Mouse (Mus musculus) intestine, embryonic 15.5 days (tissue): Measurements from ENCODE around the gene Copb2. TPM values are rescaled to one million over a fixed set of nuclear protein-coding genes. Genes with fewer than 3 reads are reported as not detected.

ENCODE experiments used
- ATAC-seq: fragments of 200-750 bp; cut with Nextera tagmentation; 2 replicates; pipeline ENCODE4 v1.8.0; 2017; ENCODE audit warnings: moderate TSS enrichment, moderate library complexity
- H3K27ac ChIP-seq: fragments of 300-500 bp; sonication (generic); 2 replicates; pipeline ENCODE4 v1.5.1; 2015; ENCODE audit warnings: mild to moderate bottlenecking, inconsistent platforms
- H3K27me3 ChIP-seq: fragments of 300-500 bp; sonication (generic); replicated peaks from 2 replicates; pipeline ENCODE4 v1.6.1; 2015; ENCODE audit warnings: inconsistent platforms
- H3K36me3 ChIP-seq: fragments of 300-500 bp; sonication (generic); 2 replicates; pipeline ENCODE4 v1.6.1; 2015; ENCODE audit warnings: inconsistent platforms
- H3K4me1 ChIP-seq: fragments of 300-500 bp; sonication (generic); replicated peaks from 2 replicates; pipeline ENCODE4 v1.6.1; 2015; ENCODE audit warnings: inconsistent platforms
- H3K4me2 ChIP-seq: fragments of 300-500 bp; sonication (generic); replicated peaks from 2 replicates; pipeline ENCODE4 v1.6.1; 2015; ENCODE audit warnings: mild to moderate bottlenecking, inconsistent platforms
- H3K4me3 ChIP-seq: fragments of 300-500 bp; sonication (generic); replicated peaks from 2 replicates; pipeline ENCODE4 v1.5.1; 2015; ENCODE audit warnings: inconsistent platforms
- H3K9ac ChIP-seq: fragments of 300-500 bp; sonication (generic); 2 replicates; pipeline ENCODE4 v1.6.1; 2015; ENCODE audit warnings: inconsistent platforms
- H3K9me3 ChIP-seq: fragments of 300-500 bp; sonication (generic); 2 replicates; pipeline ENCODE4 v1.6.1; 2016; ENCODE audit warnings: inconsistent platforms
- WGBS: fragments of 180-500 bp; shearing (Covaris S2); methylation state at CpG from one replicate; pipeline ENCODE4 v1.1.7; 2015; 5-methylcytosine and 5-hydroxymethylcytosine counted together
- polyA plus RNA-seq: library from polyadenylated mRNA; unstranded; fragments of >200 nt; fragmentation: Nextera tagmentation; extraction: Ambion mirVana; gene quantifications from 2 replicates; pipeline ENCODE4 v1.2.1, GENCODE M21; 2015

The Copb2 gene
- polyA plus RNA-seq, 1 experiment from 2014 or later = 156 TPM

- H3K36me3 ChIP-seq = no peaks in the 10 kb centered on the region
- H3K4me3 ChIP-seq = no peak overlapping the region
- no peak overlapping the region for H3K9ac ChIP-seq
- H3K9me3 ChIP-seq = no peaks in the 10 kb centered on the region
- H3K27me3 ChIP-seq = no peaks in the 10 kb centered on the region
- H3K4me1 ChIP-seq = no peaks in the 10 kb centered on the region
- WGBS = 84% methylated on average over 3 of the region's 3 CpGs
- no peak overlapping the region for H3K4me2 ChIP-seq
- ATAC-seq = no peak
- no peak overlapping the region for H3K27ac ChIP-seq
Measured at GRCm38 (mm10) chr9:98544042-98544441, 19.5 kb upstream of the Copb2 start.

- no peaks in the 10 kb centered on the region for H3K9me3 ChIP-seq
- H3K4me1 ChIP-seq = no peaks in the 10 kb centered on the region
- peaks cover 54% of the 10 kb centered on the region for H3K36me3 ChIP-seq
- no peaks in the 10 kb centered on the region for H3K27me3 ChIP-seq
- H3K27ac ChIP-seq = no peak overlapping the region
- H3K4me3 ChIP-seq = no peak overlapping the region
- ATAC-seq = no peak
- H3K9ac ChIP-seq = no peak overlapping the region
- H3K4me2 ChIP-seq = no peak overlapping the region
- 85% methylated on average over 4 of the region's 4 CpGs for WGBS
Measured at GRCm38 (mm10) chr9:98583852-98584251, 20.3 kb downstream of the Copb2 start.

- no peaks in the 10 kb centered on the region for H3K9me3 ChIP-seq
- no peaks in the 10 kb centered on the region for H3K27me3 ChIP-seq
- WGBS = 79% methylated on average over 6 of the region's 6 CpGs
- no peak overlapping the region for H3K27ac ChIP-seq
- H3K4me3 ChIP-seq = no peak overlapping the region
- H3K4me1 ChIP-seq = peaks cover 10% of the 10 kb centered on the region
- H3K9ac ChIP-seq = no peak overlapping the region
- H3K4me2 ChIP-seq = peak overlapping the region; percentile 86
- 0 out of 2 replicates have a peak, but pooled peaks cover 6% of the 10 kb centered on the region for H3K36me3 ChIP-seq
- no peak for ATAC-seq
Measured at GRCm38 (mm10) chr9:98600094-98600493, 36.6 kb downstream of the Copb2 start.

- under 1% methylated on average over 44 of the region's 44 CpGs for WGBS
- ATAC-seq = peak; percentile 97
- Histone ChIP-seq H3K9ac (peak within 1 kb of the TSS; percentile 86), H3K4me1 (peaks cover 10% of the 10 kb centered on the region), H3K27ac (peak within 1 kb of the TSS; percentile 45; the same call in 1 of the 2 replicates), H3K36me3 (0 out of 2 replicates have a peak, but pooled peaks cover 4% of the 10 kb centered on the region), H3K9me3 (no peaks in the 10 kb centered on the region), H3K27me3 (no peaks in the 10 kb centered on the region), H3K4me3 (peak within 1 kb of the TSS; percentile 82), H3K4me2 (peak within 1 kb of the TSS; percentile 86)
Measured at GRCm38 (mm10) chr9:98601156-98601836, 37.8 kb downstream of the Copb2 start, which contains the start of gene Mrps22. Gene Mrps22, minus strand, starts transcription at chr9:98601660.

- H3K4me2 ChIP-seq = peak overlapping the region; percentile 86
- peak overlapping the region; percentile 32; the same call in 1 of the 2 replicates for H3K9ac ChIP-seq
- peaks cover 10% of the 10 kb centered on the region for H3K4me1 ChIP-seq
- H3K36me3 ChIP-seq = no peaks in the 10 kb centered on the region
- H3K4me3 ChIP-seq = peak overlapping the region; percentile 82
- no peaks in the 10 kb centered on the region for H3K9me3 ChIP-seq
- no peak overlapping the region for H3K27ac ChIP-seq
- peak; percentile 14; the same call in 1 of the 2 replicates for ATAC-seq
- no peaks in the 10 kb centered on the region for H3K27me3 ChIP-seq
- 52% methylated on average over 11 of the region's 11 CpGs for WGBS
Measured at GRCm38 (mm10) chr9:98601837-98602359, 38.4 kb downstream of the Copb2 start.

GRCm38 (mm10) chr9:98604896-98605295 lies 41.4 kb downstream of the Copb2 start:
- no peak overlapping the region for H3K9ac ChIP-seq
- H3K4me2 ChIP-seq = no peak overlapping the region
- no peak for ATAC-seq
- no peaks in the 10 kb centered on the region for H3K27me3 ChIP-seq
- no peak overlapping the region for H3K27ac ChIP-seq
- no peaks in the 10 kb centered on the region for H3K36me3 ChIP-seq
- WGBS = 72% methylated on average over 4 of the region's 4 CpGs
- H3K9me3 ChIP-seq = no peaks in the 10 kb centered on the region
- no peak overlapping the region for H3K4me3 ChIP-seq
- peaks cover 10% of the 10 kb centered on the region for H3K4me1 ChIP-seq

- no peak overlapping the region for H3K27ac ChIP-seq
- no peaks in the 10 kb centered on the region for H3K9me3 ChIP-seq
- H3K9ac ChIP-seq = no peak overlapping the region
- no peak overlapping the region for H3K4me3 ChIP-seq
- WGBS = 46% methylated on average over 3 of the region's 3 CpGs
- no peak for ATAC-seq
- H3K36me3 ChIP-seq = no peaks in the 10 kb centered on the region
- no peaks in the 10 kb centered on the region for H3K4me1 ChIP-seq
- H3K27me3 ChIP-seq = 0 out of 2 replicates have a peak, but pooled peaks cover 5% of the 10 kb centered on the region
- H3K4me2 ChIP-seq = no peak overlapping the region
Measured at GRCm38 (mm10) chr9:98628480-98628879, 65.0 kb downstream of the Copb2 start.

- WGBS = 73% methylated on average over 13 of the region's 13 CpGs
- H3K4me2 ChIP-seq = no peak overlapping the region
- no peaks in the 10 kb centered on the region for H3K36me3 ChIP-seq
- no peak overlapping the region for H3K27ac ChIP-seq
- H3K27me3 ChIP-seq = no peaks in the 10 kb centered on the region
- H3K4me3 ChIP-seq = no peak overlapping the region
- H3K9me3 ChIP-seq = no peaks in the 10 kb centered on the region
- ATAC-seq = no peak
- no peaks in the 10 kb centered on the region for H3K4me1 ChIP-seq
- no peak overlapping the region for H3K9ac ChIP-seq
Measured at GRCm38 (mm10) chr9:98633287-98634162, 70.0 kb downstream of the Copb2 start.

Other genes starting within 250 kb of the Copb2 start
- 62.8 and 66.5 TPM in 2 replicates for gene Rbp1, start 140.8 kb upstream of the Copb2 start, polyA plus RNA-seq
- 291 and 368 TPM in 2 replicates for gene Rbp2, start 77.6 kb upstream of the Copb2 start, polyA plus RNA-seq
- 67.2 and 71.2 TPM in 2 replicates for gene Mrps22, start 37.9 kb downstream of the Copb2 start, polyA plus RNA-seq